Mouse (Mus musculus): Measurements from ENCODE around the gene Tcirg1. TPM values are rescaled to one million over a fixed set of nuclear protein-coding genes. Genes with fewer than 3 reads are reported as not detected.

Tcirg1 gene
- total RNA-seq, 2 experiments from 2014 or later: 57.7 to 65.9 TPM

DNA sequence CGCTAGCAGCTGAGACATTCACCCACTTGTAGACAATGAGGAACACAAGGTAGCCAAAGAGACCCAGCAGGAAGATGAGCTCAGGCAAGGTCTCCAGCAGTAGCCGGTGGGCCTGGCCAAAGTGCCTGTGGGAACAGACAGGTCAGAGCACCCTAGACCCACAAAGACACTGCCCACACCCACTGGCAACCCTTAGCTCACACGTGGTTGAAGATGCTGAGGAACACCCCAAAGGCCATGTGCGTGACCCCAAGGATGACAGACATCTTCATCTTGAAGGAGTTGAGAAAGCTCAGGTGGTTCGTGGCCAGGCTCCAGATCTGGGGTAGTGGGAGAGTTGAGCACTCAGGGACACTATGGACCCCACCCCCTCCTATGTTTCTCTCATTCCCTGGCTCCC lies 9.4 kb downstream of the Tcirg1 start:
- DNase-seq: no peak

DNA sequence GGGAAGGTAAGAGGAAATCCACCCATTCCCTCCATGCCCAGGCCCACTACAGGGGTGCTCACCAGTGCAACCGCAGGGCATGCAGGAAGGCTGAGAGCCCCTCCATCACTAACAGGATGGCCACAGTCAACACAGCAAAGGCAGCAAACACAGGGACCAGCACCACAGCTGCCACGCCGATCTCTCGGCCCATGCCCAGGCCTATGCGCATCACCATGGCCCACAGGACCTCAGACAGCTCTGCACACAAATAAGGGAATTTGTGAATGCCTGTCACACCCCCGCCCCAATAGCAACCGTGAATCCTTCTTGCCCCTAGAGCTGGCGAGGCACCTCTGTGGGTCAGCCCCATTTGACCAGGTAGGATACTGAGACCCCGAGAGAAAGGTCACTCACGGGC lies 10.7 kb downstream of the Tcirg1 start:
- no peak for DNase-seq

- no peak for DNase-seq
These were observed 11.7 kb downstream of the Tcirg1 start for GRCm38 (mm10) chr19:3895171-3895631.

DNA sequence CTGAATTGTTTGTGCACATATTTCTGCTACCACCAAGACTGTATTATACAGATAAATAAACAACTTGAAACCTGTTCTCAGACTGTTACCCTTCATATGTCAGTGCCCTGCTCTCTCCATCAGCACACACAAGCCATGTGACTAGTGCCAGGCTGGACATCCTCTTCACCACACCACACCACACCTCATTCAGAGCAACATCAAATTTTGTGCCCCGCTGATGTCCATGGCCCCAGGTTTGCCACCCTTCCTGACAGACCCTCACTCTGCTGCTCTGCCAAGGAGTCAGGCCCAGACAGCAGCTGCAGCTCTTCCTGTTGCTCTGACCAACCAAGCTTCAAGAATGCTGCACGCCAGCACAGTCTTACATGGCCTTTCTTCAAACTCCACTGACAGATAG lies 12.6 kb downstream of the Tcirg1 start:
- no peak for DNase-seq

DNA sequence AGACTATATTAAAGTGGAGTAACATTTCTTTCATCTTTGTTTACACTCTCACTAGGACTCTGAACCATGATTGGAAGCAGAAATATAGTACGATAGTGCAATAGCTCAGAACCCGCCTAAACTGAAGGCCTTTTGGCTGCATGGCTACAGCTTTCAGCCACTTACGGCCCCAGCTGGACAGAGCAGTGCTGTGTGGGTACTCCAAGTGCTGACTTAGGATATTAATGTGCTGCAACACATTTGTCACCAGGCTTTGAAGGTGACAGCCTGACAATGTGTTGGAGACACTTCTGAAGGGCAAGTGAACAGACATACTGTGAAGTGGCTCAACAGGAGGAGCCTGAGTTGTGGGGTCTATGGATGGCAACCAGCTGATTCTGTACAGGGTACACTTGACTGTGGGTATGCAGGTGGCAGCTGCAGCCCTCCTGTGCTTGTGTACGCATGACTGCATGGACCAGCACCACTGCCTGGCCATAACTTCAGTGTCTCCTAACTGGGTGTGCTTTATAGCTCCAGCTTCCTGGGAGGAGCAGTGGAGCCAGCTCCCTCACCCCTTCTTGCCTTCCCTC lies 13.3 kb downstream of the Tcirg1 start:
- no peak for DNase-seq

DNA sequence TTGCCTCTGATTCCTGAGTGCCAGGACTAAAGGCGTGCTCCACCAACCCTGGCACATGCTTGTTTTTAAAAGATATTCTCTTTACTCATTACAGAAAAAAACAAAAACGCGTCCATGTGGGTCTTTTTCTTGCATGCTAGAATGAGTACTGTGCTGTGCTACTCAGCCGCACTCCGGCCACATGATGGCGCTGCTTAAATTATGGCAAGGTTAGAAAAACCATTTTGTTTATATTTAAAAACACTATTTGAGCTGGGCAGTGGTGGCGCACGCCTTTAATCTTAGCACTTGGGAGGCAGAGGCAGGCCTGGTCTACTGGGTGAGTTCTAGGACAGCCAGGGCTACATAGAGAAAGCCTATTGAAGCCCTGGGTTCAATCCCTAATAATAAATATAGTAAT lies 16.8 kb downstream of the Tcirg1 start:
- DNase-seq: no peak

DNA sequence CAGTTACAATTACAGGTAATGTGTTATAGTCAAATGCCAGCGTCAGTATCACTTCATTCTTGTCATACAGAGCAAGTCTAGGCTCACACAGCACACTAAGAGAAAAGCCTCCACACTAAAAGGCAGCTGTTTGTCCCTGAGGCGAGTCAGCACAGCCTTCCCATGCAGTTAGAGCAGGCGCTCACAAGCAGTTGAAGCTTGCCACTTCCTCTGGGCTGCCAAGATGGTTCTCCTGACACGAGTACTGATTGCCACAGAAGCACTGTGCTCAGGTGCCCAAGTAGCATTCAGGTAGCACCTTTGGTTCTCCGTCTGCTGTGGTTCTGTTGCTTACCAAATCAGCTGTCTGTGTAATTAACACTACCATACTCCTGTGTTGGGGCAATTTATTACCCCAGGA lies 17.8 kb downstream of the Tcirg1 start:
- no peak for DNase-seq

DNA sequence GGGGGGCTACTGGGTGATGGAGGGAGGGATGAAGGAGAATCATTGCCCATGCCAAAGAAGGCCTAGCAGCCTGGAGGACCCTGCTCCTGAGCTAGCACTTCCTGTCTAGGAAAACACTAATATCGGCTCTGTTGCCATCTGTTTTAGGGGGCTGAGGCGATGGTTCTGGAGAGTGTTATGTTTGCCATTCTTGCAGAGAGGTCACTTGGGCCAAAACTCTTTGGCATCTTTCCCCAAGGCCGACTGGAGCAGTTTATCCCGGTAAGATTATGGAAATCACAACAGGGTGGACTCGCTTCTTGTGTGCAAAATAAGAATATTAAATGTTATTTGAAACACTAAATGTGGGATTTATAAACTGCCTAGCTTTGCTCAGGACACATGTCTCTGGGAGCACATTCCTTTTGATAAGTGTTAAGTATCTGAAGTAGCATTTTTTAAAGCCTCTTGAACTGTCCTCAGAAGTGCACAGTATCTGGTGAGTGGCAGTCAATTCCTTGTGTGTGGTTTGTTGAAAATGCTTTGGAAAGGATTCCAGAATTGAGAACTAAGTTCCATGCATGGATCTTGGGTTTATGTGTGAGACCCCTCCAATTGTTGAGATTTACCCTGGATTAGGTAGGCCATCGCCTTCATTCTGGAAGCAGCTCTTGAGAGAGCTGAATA lies 22.5 kb downstream of the Tcirg1 start:
- peak; percentile 45 to 49 for DNase-seq

DNA sequence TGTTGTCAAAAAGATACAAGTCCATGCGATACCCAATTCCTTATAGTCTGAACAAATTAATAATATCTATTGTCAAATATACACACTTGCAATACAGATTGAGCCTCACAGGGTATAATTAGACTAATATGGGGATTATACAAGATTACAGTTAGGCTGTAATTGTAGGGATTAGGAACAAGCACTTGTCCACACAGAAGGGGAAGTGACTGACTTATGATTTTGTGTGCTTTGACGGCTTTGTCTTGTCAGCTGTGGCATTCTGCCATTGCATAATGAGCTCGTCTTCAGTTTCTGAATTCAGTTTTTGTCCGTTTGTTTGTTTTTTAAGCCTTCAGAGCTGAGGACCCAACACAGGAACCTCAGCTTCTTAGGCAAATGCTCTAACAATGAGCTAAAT lies 24.7 kb downstream of the Tcirg1 start:
- no peak for DNase-seq

DNA sequence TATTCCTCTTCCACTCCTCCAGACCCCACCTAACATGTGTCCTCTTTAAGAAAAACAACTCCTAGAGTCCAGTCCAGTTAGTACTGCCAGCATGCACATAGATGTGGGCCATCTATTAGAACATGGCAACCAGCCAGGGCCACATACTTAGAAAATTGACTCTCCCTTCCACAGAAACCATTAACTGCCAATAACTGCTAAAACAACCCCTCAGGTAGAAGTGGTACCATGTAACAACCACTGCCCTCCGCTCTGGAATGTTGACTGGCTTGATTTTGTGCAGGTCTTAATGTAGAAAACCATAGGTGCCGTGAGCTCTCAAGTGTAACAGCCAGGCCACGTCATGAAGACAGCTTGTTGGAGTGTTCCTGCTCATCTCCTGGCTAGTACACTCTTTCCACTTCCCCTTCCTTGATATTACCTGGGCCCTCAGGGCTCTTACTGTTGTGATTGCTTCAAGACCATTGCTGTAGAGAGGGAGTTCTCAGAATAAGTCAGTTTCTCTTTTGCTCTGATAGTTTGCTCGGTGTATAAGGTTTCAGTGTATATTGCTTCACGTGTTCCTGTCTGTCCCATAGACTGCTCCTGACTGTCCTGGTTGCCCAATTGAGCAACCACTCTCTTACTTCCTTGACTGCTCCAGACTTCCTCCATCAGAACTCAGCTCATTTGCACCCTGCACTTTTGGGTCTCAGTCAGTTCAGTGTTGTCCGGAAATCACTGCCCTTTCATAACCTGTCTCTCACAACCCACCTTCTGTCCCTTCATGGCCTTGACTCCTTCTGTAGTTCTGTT lies 26.7 kb downstream of the Tcirg1 start:
- no peak for DNase-seq

DNA sequence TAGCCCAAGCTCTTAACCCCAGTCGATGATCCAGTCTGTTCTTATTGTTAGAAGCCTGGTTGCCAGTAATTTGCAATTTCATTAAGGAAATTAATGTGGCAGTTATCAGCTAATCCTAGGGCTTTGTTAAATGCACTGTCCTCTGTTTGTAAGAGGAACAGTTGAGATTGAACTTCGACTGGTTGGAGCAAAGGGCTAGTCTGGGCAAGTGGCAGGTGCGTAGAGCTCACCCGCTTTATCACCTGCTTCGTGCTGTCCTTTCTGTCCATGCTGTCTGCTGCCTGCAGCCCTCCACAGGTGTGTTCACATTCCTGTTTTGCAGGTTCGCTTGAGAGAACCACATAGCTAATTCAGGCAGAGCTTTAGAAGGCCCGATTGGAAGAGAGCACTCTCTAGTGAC lies 31.9 kb downstream of the Tcirg1 start:
- no peak for DNase-seq

- DNase-seq: peak; percentile 56 to 74
These were observed 34.6 kb downstream of the Tcirg1 start for GRCm38 (mm10) chr19:3872373-3872772.

DNA sequence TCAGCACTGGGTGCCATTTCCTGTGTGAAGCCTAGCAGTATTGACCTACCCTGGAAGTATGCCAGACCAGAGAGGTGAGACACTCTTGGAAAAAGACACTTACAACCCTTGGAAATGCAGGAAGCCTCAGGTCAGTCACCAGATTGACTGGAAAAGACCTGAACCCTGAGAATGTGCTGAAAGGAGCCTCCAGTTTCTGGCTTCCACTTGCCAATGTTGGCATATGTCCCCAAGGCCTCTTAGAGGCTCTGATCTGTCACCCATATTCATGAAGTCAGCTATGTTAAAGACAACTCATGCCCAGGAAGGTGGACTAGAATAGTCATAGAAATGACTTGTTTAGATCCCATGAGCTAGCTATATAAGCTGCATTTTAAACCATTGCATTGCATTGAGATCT lies 35.5 kb downstream of the Tcirg1 start:
- peak in 1 of 2 experiments; percentile 43 for DNase-seq

DNA sequence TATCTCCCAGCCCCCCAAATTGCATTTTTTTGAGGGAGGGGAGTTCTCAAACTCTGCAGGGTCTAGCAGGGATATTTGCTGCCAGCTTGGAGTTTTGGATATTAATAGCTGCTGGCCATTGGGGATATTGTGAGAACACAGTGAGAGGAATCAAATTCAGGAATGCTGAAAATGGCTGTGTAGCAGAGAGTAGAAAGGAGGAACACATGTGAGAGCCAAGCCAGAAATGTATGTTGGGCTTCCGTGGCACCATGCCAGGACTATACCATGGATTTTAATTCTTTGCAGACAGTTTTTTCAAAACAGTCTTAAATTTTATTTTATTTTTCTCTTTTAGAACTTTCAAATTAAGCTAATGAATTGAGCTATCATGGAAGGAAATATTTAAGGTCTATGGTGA lies 38.6 kb downstream of the Tcirg1 start:
- no peak for DNase-seq

- no peak for DNase-seq
These were observed 42.0 kb downstream of the Tcirg1 start for GRCm38 (mm10) chr19:3864960-3865359.

DNA sequence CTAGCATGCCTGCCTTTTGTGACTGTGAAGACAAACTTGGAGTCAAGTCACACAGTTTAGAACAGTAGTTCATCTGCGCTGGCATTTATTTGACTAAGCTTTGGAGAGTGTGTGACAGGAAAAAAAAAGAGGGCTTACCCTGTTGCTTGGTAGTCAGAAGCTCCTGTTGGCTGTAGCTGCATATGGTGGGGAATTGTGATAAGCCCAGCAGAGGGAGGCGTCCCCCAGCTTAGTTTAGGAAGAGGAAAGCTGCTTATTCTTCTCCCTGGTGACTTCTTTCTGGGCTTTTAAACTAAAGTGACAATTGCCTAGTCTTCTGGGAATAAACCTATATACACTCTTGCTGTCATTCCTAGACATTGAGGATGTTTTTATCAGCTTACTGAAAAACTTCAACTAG lies 44.2 kb downstream of the Tcirg1 start:
- DNase-seq: no peak

- DNase-seq: no peak
These were observed 49.7 kb downstream of the Tcirg1 start for GRCm38 (mm10) chr19:3857220-3857619.

DNA sequence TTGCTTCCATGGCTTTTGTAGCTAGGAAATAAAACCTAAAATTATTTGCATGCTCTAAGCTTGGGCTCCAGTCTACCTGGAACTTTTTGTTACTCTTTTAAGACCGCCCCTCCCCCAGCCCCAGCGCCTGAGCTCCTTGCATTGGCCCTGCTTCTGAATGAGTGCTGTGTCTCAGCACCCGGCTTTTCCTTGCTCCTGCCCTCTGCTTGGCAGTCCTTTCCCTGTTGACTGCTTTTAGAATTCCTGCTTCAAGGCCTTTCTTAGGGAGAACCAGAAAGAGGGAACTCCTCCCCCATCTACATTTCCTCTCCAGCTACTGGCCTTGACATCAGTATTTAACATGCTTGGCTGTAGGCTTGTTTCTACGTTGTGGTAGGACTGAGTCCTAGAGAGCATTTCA lies 51.3 kb downstream of the Tcirg1 start:
- DNase-seq: peak in 1 of 2 experiments; percentile 49

DNA sequence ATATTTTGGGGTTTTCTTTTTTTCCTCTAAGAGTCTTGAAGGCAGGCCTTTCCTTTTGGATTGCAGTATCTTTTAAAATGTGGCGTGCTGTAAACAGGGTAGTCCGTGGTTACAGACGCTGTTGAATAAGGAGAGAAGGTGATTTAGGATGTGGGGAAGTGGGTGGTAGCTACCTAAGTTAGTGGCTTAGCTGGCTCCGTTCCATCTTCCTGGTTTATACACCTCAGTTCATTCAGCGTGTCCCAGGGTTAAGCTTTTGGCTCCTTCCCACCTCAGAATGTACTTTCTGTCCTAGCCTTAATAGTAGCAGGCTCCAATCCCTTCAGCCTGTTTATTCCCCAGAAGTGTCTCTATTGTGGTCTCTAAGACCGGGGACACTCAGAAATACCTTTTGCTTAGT lies 51.8 kb downstream of the Tcirg1 start:
- DNase-seq: no peak

DNA sequence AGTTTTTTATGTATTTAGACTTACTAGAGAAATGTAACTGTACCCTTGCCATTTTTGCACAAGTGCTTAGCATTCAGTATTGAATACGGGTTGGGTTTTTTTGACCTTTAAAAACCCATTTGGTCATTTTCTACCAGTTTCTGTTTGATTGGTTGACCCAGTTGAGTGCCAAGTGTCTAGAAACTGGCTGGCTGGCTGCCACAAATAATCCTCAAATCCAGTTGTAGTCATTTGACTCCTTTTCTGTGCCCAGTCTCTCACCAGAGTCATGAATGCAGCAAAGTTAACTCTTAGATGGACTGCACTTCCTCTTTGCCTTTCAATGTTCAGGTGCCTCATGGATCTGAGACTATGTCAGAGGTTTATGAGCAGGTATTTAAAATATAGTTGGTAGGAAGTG lies 53.0 kb downstream of the Tcirg1 start:
- DNase-seq: peak; percentile 71 to 72

- DNase-seq: no peak
These were observed 53.8 kb downstream of the Tcirg1 start for GRCm38 (mm10) chr19:3853121-3853520.

- peak; percentile 68 to 71 for DNase-seq
These were observed 54.8 kb downstream of the Tcirg1 start for GRCm38 (mm10) chr19:3851979-3852681.

GRCm38 (mm10) chr19:3851502-3851962 lies 55.4 kb downstream of the Tcirg1 start, which contains the start of gene Chka:
TSS of gene Chka (plus strand) at chr19:3851773.
- DNase-seq: peak; percentile 98 to 99

Data from adrenal gland, postnatal 36 days (tissue).